ENCODE assay signal across 23 mouse cellular contexts in the genomic region with DNA sequence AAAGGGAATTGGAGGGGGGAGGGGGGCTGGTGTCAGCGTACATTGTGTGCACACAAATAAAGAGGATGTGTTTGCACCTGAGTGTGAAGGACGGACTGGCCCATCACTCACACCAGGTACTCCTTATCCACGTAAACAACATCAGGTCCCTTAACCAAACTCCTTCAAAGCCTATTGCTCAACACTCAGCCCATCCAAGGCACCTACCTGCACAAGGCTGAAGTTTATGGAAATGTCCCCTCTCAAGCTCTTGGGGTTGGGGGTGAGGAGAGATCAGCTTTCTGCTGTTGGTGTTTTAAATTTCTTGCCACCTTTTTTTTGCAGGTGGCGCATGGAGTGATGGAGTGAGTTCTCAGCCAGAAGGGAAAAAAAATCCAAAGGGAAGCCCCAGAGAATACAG.
DNase-seq lines count a peak whose midpoint lies in the region; TF ChIP-seq lines count a peak whose summit lies in the region.
"Had no signal": no experiment of that assay in that cellular context is flagged by ENCODE, and none has a peak within 500 bp of the region (broad histone marks: within the 10 kb centered on the region; RNA-seq: fewer than 3 reads in every experiment).

No protein-coding gene starts in this region.

- no peaks in the 10 kb centered on the region for H3K36me3 ChIP-seq in heart, embryonic 10.5 days
- no peaks in the 10 kb centered on the region for H3K36me3 ChIP-seq in limb, embryonic 10.5 days
- H3K36me3 ChIP-seq: embryonic facial prominence, embryonic 15.5 days; forebrain, embryonic 12.5 days; heart, embryonic 12.5 days; heart, embryonic 15.5 days; hindbrain, embryonic 12.5 days; hindbrain, embryonic 15.5 days had no signal

- peak; percentile 54 for DNase-seq in heart, embryonic 10.5 days (ENCODE audit: low spot score)
- no peak for DNase-seq in heart, postnatal 36 days
- DNase-seq in testis, postnatal 10 days (ENCODE audit: low spot score): peak; percentile 14
- DNase-seq in testis, postnatal 14 days (ENCODE audit: low spot score): no peak
- DNase-seq in limb, embryonic 10.5 days (ENCODE audit: low spot score): no peak
- DNase-seq in cerebellum, adult 2 months: no peak
- DNase-seq in lung, postnatal 4 days: no peak
- DNase-seq: adrenal gland, adult 2 months; adrenal gland, postnatal 14 days; cerebellum, adult 11 months; cerebellum, adult 8-10 months; cerebellum, postnatal 10 days; cerebellum, postnatal 36 days; embryo, embryonic 11 days; gastrocnemius, postnatal 10 days; gastrocnemius, postnatal 36 days; heart, postnatal 10 days had no signal

- peaks cover 43% of the 10 kb centered on the region for H3K4me1 ChIP-seq in heart, embryonic 10.5 days
- H3K4me1 ChIP-seq in limb, embryonic 10.5 days: peaks cover 36% of the 10 kb centered on the region
- no peaks in the 10 kb centered on the region for H3K4me1 ChIP-seq in cerebellum, adult 2 months (ENCODE audit: control insufficient read depth, insufficient read depth, low read length)
- H3K4me1 ChIP-seq: forebrain, embryonic 12.5 days had no signal

- WGBS in heart, embryonic 10.5 days: 92% methylated on average over 4 of the region's 4 CpGs
- 92% methylated on average over 4 of the region's 4 CpGs for WGBS in limb, embryonic 10.5 days
- 94% methylated on average over 4 of the region's 4 CpGs for WGBS in cerebellum, adult 2 months

- H3K9me3 ChIP-seq in heart, embryonic 10.5 days: no peaks in the 10 kb centered on the region
- H3K9me3 ChIP-seq in limb, embryonic 10.5 days (replicated peaks): no peaks in the 10 kb centered on the region
- H3K9me3 ChIP-seq: embryonic facial prominence, embryonic 15.5 days; forebrain, embryonic 12.5 days; heart, embryonic 12.5 days; heart, embryonic 15.5 days; hindbrain, embryonic 12.5 days; hindbrain, embryonic 15.5 days had no signal

- H3K27ac ChIP-seq in heart, embryonic 10.5 days: no peak overlapping the region
- peak overlapping the region; percentile 26 for H3K27ac ChIP-seq in limb, embryonic 10.5 days
- no peak overlapping the region for H3K27ac ChIP-seq in cerebellum, adult 2 months (ENCODE audit: insufficient read depth, low read length)
- H3K27ac ChIP-seq: embryonic facial prominence, embryonic 15.5 days; forebrain, embryonic 12.5 days; heart, embryonic 15.5 days; hindbrain, embryonic 15.5 days had no signal

- TF ChIP-seq CTCF in cerebellum, adult 2 months (IDR thresholded peaks at IDR 0.05; ENCODE audit: borderline replicate concordance, insufficient read depth, low read depth, low read length): no peak

- no peak overlapping the region for H3K4me3 ChIP-seq in heart, embryonic 10.5 days
- no peak overlapping the region for H3K4me3 ChIP-seq in limb, embryonic 10.5 days
- no peak overlapping the region for H3K4me3 ChIP-seq in cerebellum, adult 2 months (replicated peaks; ENCODE audit: insufficient read depth, low read depth, low read length)
- H3K4me3 ChIP-seq: embryonic facial prominence, embryonic 15.5 days; forebrain, embryonic 12.5 days; heart, embryonic 12.5 days; heart, embryonic 15.5 days; hindbrain, embryonic 12.5 days; hindbrain, embryonic 15.5 days had no signal

- intact Hi-C loops in heart, postnatal 36 days (cut with DNase I): no loop called here

- TF ChIP-seq POLR2A in cerebellum, adult 2 months (IDR thresholded peaks at IDR 0.05; ENCODE audit: borderline replicate concordance, insufficient read depth, low read length): no peak

- peaks cover 13% of the 10 kb centered on the region; the same call in 1 of the 2 replicates for H3K27me3 ChIP-seq in heart, embryonic 10.5 days (ENCODE audit: insufficient read depth, poor library complexity, severe bottlenecking)
- H3K27me3 ChIP-seq in limb, embryonic 10.5 days (ENCODE audit: low read depth, poor library complexity, severe bottlenecking): no peaks in the 10 kb centered on the region; the same call in 1 of the 2 replicates
- H3K27me3 ChIP-seq in cerebellum, adult 2 months (ENCODE audit: control insufficient read depth, insufficient read depth, low read length): no peaks in the 10 kb centered on the region
- H3K27me3 ChIP-seq: embryonic facial prominence, embryonic 15.5 days; forebrain, embryonic 12.5 days; heart, embryonic 12.5 days; hindbrain, embryonic 12.5 days; hindbrain, embryonic 15.5 days had no signal

Comparison
In these comparisons a context has a peak if more than half of its experiments do, and no peak if none do; other contexts are left out.
1. DNase-seq: peak in heart, embryonic 10.5 days (single experiment) and testis, postnatal 10 days (single experiment); none in heart, postnatal 36 days (0 of 2), testis, postnatal 14 days (single experiment), limb, embryonic 10.5 days (single experiment), cerebellum, adult 2 months (0 of 2) and lung, postnatal 4 days (0 of 2).